Mouse (Mus musculus) thymus, adult 2 months (tissue): ENCODE measurements around the gene Gpr137. TPM values are rescaled to one million over a fixed set of nuclear protein-coding genes. Genes with fewer than 3 reads are reported as not detected.

Experiments
- DNase-seq: peaks from one replicate; pipeline ENCODE4 v3.0.0; 2021
- H3K27ac ChIP-seq: fragments of 200-500 bp; 2 replicates; pipeline ENCODE4 v1.5.1; 2012; ENCODE audit warnings: low read length, control low read depth; ENCODE audit not compliant: control insufficient read depth, insufficient read depth
- H3K27me3 ChIP-seq: fragments of 200-500 bp; 2 replicates; pipeline ENCODE4 v1.6.1; 2012; ENCODE audit warnings: mild to moderate bottlenecking, low read length, moderate library complexity, mixed read lengths; ENCODE audit not compliant: control insufficient read depth, insufficient read depth
- H3K36me3 ChIP-seq: fragments of 200-500 bp; 2 replicates; pipeline ENCODE4 v1.6.1; 2012; ENCODE audit warnings: mild to moderate bottlenecking, low read length, moderate library complexity; ENCODE audit not compliant: control insufficient read depth, insufficient read depth
- H3K4me1 ChIP-seq: fragments of 200-500 bp; replicated peaks from 2 replicates; pipeline ENCODE4 v1.6.1; 2012; ENCODE audit warnings: low read length; ENCODE audit not compliant: control insufficient read depth, insufficient read depth
- H3K4me3 ChIP-seq: fragments of 200-500 bp; 2 replicates; pipeline ENCODE4 v1.5.1; 2012; ENCODE audit warnings: mild to moderate bottlenecking, low read length, control low read depth, moderate library complexity; ENCODE audit not compliant: control insufficient read depth, insufficient read depth
- CTCF ChIP-seq: fragments of 200-500 bp; IDR thresholded peaks from 2 replicates; pipeline ENCODE4 v1.5.1; 2012; ENCODE audit warnings: mild to moderate bottlenecking, control low read depth, low read length, moderate library complexity, borderline replicate concordance; ENCODE audit not compliant: control insufficient read depth, poor library complexity, insufficient read depth; ENCODE audit errors: extremely low read depth
- POLR2A ChIP-seq: fragments of 200-500 bp; IDR thresholded peaks from 2 replicates; pipeline ENCODE4 v1.6.1; 2012; ENCODE audit warnings: mild to moderate bottlenecking, low read length, control low read depth, moderate library complexity; ENCODE audit not compliant: control insufficient read depth, poor library complexity, insufficient read depth; ENCODE audit errors: extremely low read depth
- WGBS: fragments of 180-500 bp; shearing (Covaris S2); methylation state at CpG from one replicate; pipeline ENCODE4 v1.1.7; 2018; 5-methylcytosine and 5-hydroxymethylcytosine counted together
- polyA plus RNA-seq: library from polyadenylated mRNA; depleted of rRNA; stranded (reverse); fragments of >200 nt; gene quantifications from 2 replicates; pipeline ENCODE4 v1.2.3, GENCODE M21; 2012; rRNA removed

The Gpr137 gene
- polyA plus RNA-seq, 1 experiment: 86.6 TPM

DNA sequence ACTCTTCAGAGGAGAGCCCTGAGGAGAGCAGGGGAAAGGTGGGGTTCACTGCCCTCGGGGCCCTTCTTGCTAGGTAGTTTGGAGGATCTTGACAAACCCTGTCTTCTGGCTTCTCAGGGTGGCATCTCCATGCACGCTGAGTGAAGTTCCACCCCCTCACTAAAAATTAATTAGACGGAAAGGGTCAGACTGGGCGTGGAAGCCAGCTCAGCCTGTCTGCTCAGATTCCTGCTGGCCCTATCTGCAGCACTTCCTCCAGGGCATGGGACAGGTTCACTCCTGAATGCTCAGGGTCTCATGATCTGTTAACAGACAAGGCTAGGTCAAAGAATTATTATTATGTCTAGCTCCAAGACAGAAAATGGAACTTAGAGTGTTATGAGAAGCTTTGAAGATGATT is 49.8 kb downstream of the Gpr137 start:
- H3K27me3 ChIP-seq: no peaks in the 10 kb centered on the region
- H3K4me1 ChIP-seq: peaks cover 4% of the 10 kb centered on the region; the same call in 1 of the 2 replicates
- DNase-seq: no peak
- no peaks in the 10 kb centered on the region for H3K36me3 ChIP-seq
- TF ChIP-seq CTCF (no peak), POLR2A (no peak)
- 88% methylated on average over 4 of the region's 4 CpGs for WGBS
- no peak overlapping the region for H3K27ac ChIP-seq
- no peak overlapping the region for H3K4me3 ChIP-seq

Other genes starting within 250 kb of the Gpr137 start
- 29.5 and 30.6 TPM in 2 replicates for gene Rps6ka4, start 101.8 kb downstream of the Gpr137 start, polyA plus RNA-seq
- gene Ccdc88b, start 84.3 kb downstream of the Gpr137 start, polyA plus RNA-seq: 225 and 234 TPM in 2 replicates
- gene Trmt112, start 32.8 kb downstream of the Gpr137 start, polyA plus RNA-seq: 183 and 203 TPM in 2 replicates
- 99.4 and 133 TPM in 2 replicates for gene Prdx5, start 32.4 kb downstream of the Gpr137 start, polyA plus RNA-seq
- gene Esrra, start 20.7 kb downstream of the Gpr137 start, polyA plus RNA-seq: 67.9 and 77.4 TPM in 2 replicates
- 3.7 and 5.2 TPM in 2 replicates for gene Catsperz, start 17.1 kb downstream of the Gpr137 start, polyA plus RNA-seq
- 1.5 and 1.8 TPM in 2 replicates for gene Kcnk4, start 8.0 kb downstream of the Gpr137 start, polyA plus RNA-seq
- gene Bad, start 619 bp downstream of the Gpr137 start, polyA plus RNA-seq: 59.1 and 65.6 TPM in 2 replicates
- gene Ppp1r14b, start 32.5 kb upstream of the Gpr137 start, polyA plus RNA-seq: 337 and 340 TPM in 2 replicates
- gene Plcb3, start 34.0 kb upstream of the Gpr137 start, polyA plus RNA-seq: 27.2 and 35.5 TPM in 2 replicates
- gene Fkbp2, start 38.0 kb upstream of the Gpr137 start, polyA plus RNA-seq: 33.2 and 39.4 TPM in 2 replicates
- gene Vegfb, start 45.2 kb upstream of the Gpr137 start, polyA plus RNA-seq: 38.4 and 38.8 TPM in 2 replicates
- 28.0 and 31.6 TPM in 2 replicates for gene Dnajc4, start 50.1 kb upstream of the Gpr137 start, polyA plus RNA-seq
- 43.0 and 46.5 TPM in 2 replicates for gene Nudt22, start 53.6 kb upstream of the Gpr137 start, polyA plus RNA-seq
- gene Trpt1, start 53.7 kb upstream of the Gpr137 start, polyA plus RNA-seq: 8.4 and 9.9 TPM in 2 replicates
- 345 and 352 TPM in 2 replicates for gene Fermt3, start 77.0 kb upstream of the Gpr137 start, polyA plus RNA-seq
- 87.4 and 89.5 TPM in 2 replicates for gene Stip1, start 97.5 kb upstream of the Gpr137 start, polyA plus RNA-seq
- gene Macrod1, start 114.3 kb upstream of the Gpr137 start, polyA plus RNA-seq: 37.5 and 49.3 TPM in 2 replicates
- 0.59 and 0.64 TPM in 2 replicates for gene Flrt1, start 163.2 kb upstream of the Gpr137 start, polyA plus RNA-seq